Mouse (Mus musculus): ENCODE results near the gene Wasf2. TPM values are rescaled to one million over a fixed set of nuclear protein-coding genes. Genes with fewer than 3 reads are reported as not detected.

Gene Wasf2
- total and polyA plus RNA-seq, 3 experiments = 14.9 to 59.5 (median 21.7) TPM

DNA sequence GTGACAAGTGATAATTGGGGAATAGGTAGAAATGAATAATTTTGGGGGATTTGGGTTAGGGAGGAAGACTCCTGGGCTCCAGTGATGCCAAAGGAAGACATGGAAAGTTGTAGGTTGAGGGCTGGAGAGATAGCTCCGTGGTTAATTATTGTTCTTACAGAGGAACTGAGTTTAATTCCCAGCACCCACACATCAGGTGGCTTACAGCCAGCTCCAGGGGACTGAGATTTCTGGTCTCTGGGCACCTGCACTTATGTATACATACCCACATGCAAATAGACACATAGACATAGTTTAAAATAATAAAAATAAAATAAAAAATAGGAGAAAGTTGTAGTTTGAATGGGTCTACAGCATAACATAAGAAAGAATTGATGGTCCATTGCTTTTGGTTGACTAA is 6.6 kb downstream of the Wasf2 start:
- Histone ChIP-seq H3K36me3 (replicated peaks in 1 of 2; ENCODE audit: control insufficient read depth in 1 of 2, insufficient read depth in 1 of 2, low read length in 1 of 2) (peaks cover 5 to 32% of the 10 kb centered on the region in 2 experiments), H3K4me1 (ENCODE audit: control insufficient read depth in 1 of 2, insufficient read depth in 2 of 2) (peaks cover 0 to 37% of the 10 kb centered on the region in 2 experiments; a peak in 1 of 4 replicates), H3K9ac (ENCODE audit: insufficient read depth, low read depth) (no peak overlapping the region), H3K27ac (ENCODE audit: insufficient read depth, low read depth) (no peak overlapping the region), H3K4me2 (ENCODE audit: insufficient read depth, low read depth, poor library complexity, severe bottlenecking) (no peak overlapping the region), H3K9me3 (replicated peaks; ENCODE audit: low read length) (no peaks in the 10 kb centered on the region), H3K79me2 (replicated peaks; ENCODE audit: control insufficient read depth, extremely low read depth, insufficient read depth, poor library complexity, severe bottlenecking) (peaks cover 70% of the 10 kb centered on the region), H3K4me3 (replicated peaks in 1 of 3; ENCODE audit: low read depth in 2 of 3, low read length in 2 of 3, poor library complexity in 1 of 3) (no peak overlapping the region), H3K27me3 (replicated peaks) (no peaks in the 10 kb centered on the region)
- in situ Hi-C loops (cut with MboI; ENCODE audit: low pct_ligation_motif_present, low pct_unique_long_range_greater_than_20kb, low sequenced_read_pairs) = no loop called here
- dilution Hi-C loops (cut with MboI; ENCODE audit: extremely low pct_ligation_motif_present, extremely low pct_unique_long_range_greater_than_20kb, low sequenced_read_pairs) = no loop called here
- TF ChIP-seq NELFE (IDR thresholded peaks at IDR 0.05; ENCODE audit: low read depth, low read length) (no peak), CHD1 (IDR thresholded peaks at IDR 0.05; ENCODE audit: low read depth, low read length) (no peak), USF1 (IDR thresholded peaks at IDR 0.05; ENCODE audit: low read depth, low read length) (no peak), CTCF (conservative IDR thresholded peaks at IDR 0.05 in 1 of 2, IDR thresholded peaks at IDR 0.05 in 1 of 2; ENCODE audit: low read depth in 2 of 2, low read length in 2 of 2) (no peak), MAZ (IDR thresholded peaks at IDR 0.05; ENCODE audit: low read depth, low read length) (no peak), HCFC1 (IDR thresholded peaks at IDR 0.05; ENCODE audit: low read depth, low read length) (no peak), MAFK (IDR thresholded peaks at IDR 0.05; ENCODE audit: insufficient replicate concordance, low read length) (no peak), JUN (IDR thresholded peaks at IDR 0.05; ENCODE audit: insufficient read depth, low read depth, low read length) (no peak), CHD2 (IDR thresholded peaks at IDR 0.05; ENCODE audit: low read length) (no peak), MXI1 (IDR thresholded peaks at IDR 0.05; ENCODE audit: low read depth, low read length) (no peak), IRF4 (IDR thresholded peaks at IDR 0.05; ENCODE audit: low read depth, low read length) (no peak), ZMIZ1 (IDR thresholded peaks at IDR 0.05; ENCODE audit: low read depth, low read length) (no peak), E2F4 (IDR thresholded peaks at IDR 0.05; ENCODE audit: insufficient replicate concordance, low read depth, low read length) (no peak), EP300 (IDR thresholded peaks at IDR 0.05; ENCODE audit: low read length) (no peak), ZC3H11A (IDR thresholded peaks at IDR 0.05; ENCODE audit: low read depth, low read length) (no peak), GABPA (IDR thresholded peaks at IDR 0.05; ENCODE audit: insufficient replicate concordance, low read depth, low read length) (no peak)
- DNase-seq (ENCODE audit: extremely low read depth) = no peak

DNA sequence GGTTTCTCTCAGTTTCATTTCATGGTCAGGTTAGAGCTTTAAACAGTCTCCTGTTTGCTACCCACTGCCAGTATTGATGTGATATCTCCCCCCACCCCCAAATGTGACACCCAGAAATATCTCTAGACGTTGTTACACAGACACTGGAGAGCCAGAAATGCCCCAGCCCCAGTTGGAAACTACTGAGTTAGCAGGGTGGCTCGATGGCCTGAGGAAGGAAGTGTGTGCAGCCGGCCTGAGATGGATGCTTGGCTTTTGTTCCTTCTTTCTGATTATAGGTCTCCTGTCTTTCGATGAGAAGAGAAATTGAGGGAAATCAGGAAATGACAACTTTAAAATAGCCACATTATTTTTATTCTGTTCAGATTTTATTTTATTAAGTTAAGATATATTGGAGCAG is 8.7 kb downstream of the Wasf2 start:
- H3K4me3 ChIP-seq (replicated peaks in 1 of 3; ENCODE audit: low read depth in 2 of 3, low read length in 2 of 3, poor library complexity in 1 of 3) = no peak overlapping the region
- in situ Hi-C loops (cut with MboI; ENCODE audit: low pct_ligation_motif_present, low pct_unique_long_range_greater_than_20kb, low sequenced_read_pairs) = no loop called here
- no peak for DNase-seq (ENCODE audit: extremely low read depth)
- no peak for TF ChIP-seq NRF1 (IDR thresholded peaks at IDR 0.05; ENCODE audit: low read depth, low read length)
- no peak for TF ChIP-seq BHLHE40 (IDR thresholded peaks at IDR 0.05; ENCODE audit: low read depth, low read length)
- no peak for TF ChIP-seq SIN3A (IDR thresholded peaks at IDR 0.05; ENCODE audit: low read length)
- no peak for TF ChIP-seq TBP (conservative IDR thresholded peaks at IDR 0.05; ENCODE audit: low read depth, low read length)
- no peak for TF ChIP-seq ZMIZ1 (IDR thresholded peaks at IDR 0.05; ENCODE audit: low read depth, low read length)
- TF ChIP-seq ETS1 (conservative IDR thresholded peaks at IDR 0.05; ENCODE audit: low read depth, low read length) = no peak
- TF ChIP-seq RAD21 (IDR thresholded peaks at IDR 0.05; ENCODE audit: low read depth, low read length) = no peak
- no peak for TF ChIP-seq EP300 (IDR thresholded peaks at IDR 0.05; ENCODE audit: low read length)
- TF ChIP-seq POLR2A (IDR thresholded peaks at IDR 0.05; ENCODE audit: low read depth, low read length) = no peak
- no peak overlapping the region for H3K9ac ChIP-seq (ENCODE audit: insufficient read depth, low read depth)
- H3K4me1 ChIP-seq (ENCODE audit: control insufficient read depth in 1 of 2, insufficient read depth in 2 of 2) = peaks cover 0 to 46% of the 10 kb centered on the region in 2 experiments; a peak in 2 of 4 replicates
- no peaks in the 10 kb centered on the region for H3K9me3 ChIP-seq (replicated peaks; ENCODE audit: low read length)
- peaks cover 5 to 34% of the 10 kb centered on the region in 2 experiments for H3K36me3 ChIP-seq (replicated peaks in 1 of 2; ENCODE audit: control insufficient read depth in 1 of 2, insufficient read depth in 1 of 2, low read length in 1 of 2)
- no peaks in the 10 kb centered on the region for H3K27me3 ChIP-seq (replicated peaks)
- no peak overlapping the region for H3K4me2 ChIP-seq (ENCODE audit: insufficient read depth, low read depth, poor library complexity, severe bottlenecking)
- dilution Hi-C loops (cut with MboI; ENCODE audit: extremely low pct_ligation_motif_present, extremely low pct_unique_long_range_greater_than_20kb, low sequenced_read_pairs) = no loop called here
- H3K27ac ChIP-seq (ENCODE audit: insufficient read depth, low read depth) = no peak overlapping the region
- peaks cover 61% of the 10 kb centered on the region for H3K79me2 ChIP-seq (replicated peaks; ENCODE audit: control insufficient read depth, extremely low read depth, insufficient read depth, poor library complexity, severe bottlenecking)

All from CH12.LX (cell line).